Mouse (Mus musculus) megakaryocyte, embryonic 14.5 days (primary cell): ENCODE measurements around the gene Anks1b.

ENCODE experiments used
- FLI1 ChIP-seq: IDR thresholded peaks from 2 replicates; pipeline ENCODE4 v1.6.1; 2012; ENCODE audit warnings: low read length, inconsistent platforms, mixed read lengths
- GATA1 ChIP-seq: IDR thresholded peaks from 3 replicates; pipeline ENCODE4 v1.6.1; 2012; ENCODE audit warnings: mixed read lengths, low read length, inconsistent platforms, borderline replicate concordance

- TF ChIP-seq GATA1: no peak
- no peak for TF ChIP-seq FLI1
These were observed 48.7 kb downstream of the Anks1b start for GRCm38 (mm10) chr10:89921965-89922364.
